Mouse (Mus musculus): Measurements from ENCODE around the gene Haus6.

DNA sequence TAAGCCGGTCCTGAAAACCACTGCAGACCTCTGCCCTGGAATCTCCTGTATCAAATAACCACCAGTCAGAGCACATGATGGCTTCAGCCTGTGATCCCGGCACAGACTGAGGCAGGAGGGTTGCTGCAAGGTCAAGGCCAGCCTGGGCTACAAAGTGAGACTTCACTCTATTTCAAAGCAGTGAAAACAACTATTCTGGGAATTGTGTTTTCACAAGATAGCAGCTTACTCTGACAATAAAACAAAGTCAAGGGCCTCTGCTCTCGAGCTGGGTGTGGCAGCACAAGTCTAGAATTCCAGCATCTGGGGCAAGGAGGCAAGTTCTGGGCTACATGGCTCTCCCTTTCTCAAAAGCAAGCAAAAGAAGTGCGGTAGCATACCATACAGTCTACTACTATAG is 52.8 kb downstream of the Haus6 start:
- TF ChIP-seq CTCF (IDR thresholded peaks at IDR 0.05; ENCODE audit: control insufficient read depth, insufficient read depth, insufficient replicate concordance, low read depth, low read length) (no peak), POLR2A (IDR thresholded peaks at IDR 0.05; ENCODE audit: control insufficient read depth, low read depth, low read length) (no peak)

All from testis, adult 2 months (tissue).